Mouse (Mus musculus) c-Kit-positive CD71-negative TER-119-negative erythroid progenitor cells, embryonic 14.5 days (primary cell): ENCODE data around the gene Tmod2.
"Not testable (repeated sequence)": the region's sequence is repeated elsewhere in the genome, so short reads cannot be mapped to it uniquely, and the experiment has no call there.

Experiments used
- DNase-seq: peaks from one replicate; pipeline ENCODE4 v3.0.0-alpha.2; 2013; ENCODE audit warnings: low read depth

Gene Tmod2

DNA sequence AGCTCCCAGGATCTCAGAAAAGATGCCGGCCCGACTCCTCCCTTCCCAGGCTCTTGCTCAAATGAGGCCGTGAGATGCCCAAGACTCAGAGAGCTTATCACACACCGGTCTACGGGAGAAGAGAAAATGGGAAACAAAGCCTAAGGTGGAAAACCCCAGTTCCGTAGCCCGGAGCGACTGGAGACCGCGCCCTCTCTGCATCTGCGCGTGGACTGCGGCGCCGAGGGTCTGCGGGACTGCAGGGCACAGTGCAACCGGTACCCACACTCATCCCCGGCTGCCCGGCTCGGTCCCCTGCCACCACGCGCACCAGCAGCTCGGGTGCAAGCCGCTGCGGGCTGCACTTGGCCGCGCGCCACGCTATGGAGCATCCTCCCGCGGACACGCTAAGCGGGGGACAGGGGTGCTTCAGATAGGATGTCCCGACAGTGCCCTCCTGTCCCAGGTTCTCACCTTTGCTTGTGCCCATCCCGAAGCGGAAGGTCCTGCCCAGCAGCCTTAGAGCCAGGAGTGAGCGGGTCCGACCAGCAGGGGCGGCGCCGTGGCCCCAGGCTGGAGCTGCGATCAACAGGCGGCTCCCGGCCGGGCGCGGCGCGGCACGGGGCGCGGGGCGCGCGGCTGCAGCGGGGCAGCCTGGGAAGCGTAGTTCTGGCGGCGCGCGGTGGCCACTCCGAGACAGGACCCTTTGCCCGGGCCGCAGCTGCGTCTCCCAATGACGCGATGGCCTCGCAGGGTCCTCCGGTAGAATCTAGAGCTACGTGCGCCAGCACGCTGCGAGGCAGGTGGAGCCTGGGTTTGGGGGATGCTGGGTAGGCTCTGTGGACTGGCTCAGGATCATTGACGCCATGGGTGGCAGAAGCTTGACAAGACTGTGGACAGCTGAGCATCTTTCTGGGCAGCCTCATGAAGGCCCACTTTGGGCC, at the start of gene Tmod2:
Gene Tmod2, minus strand, starts transcription at position 755 of the 923 bp plus-strand sequence.
- no peak for DNase-seq

DNA sequence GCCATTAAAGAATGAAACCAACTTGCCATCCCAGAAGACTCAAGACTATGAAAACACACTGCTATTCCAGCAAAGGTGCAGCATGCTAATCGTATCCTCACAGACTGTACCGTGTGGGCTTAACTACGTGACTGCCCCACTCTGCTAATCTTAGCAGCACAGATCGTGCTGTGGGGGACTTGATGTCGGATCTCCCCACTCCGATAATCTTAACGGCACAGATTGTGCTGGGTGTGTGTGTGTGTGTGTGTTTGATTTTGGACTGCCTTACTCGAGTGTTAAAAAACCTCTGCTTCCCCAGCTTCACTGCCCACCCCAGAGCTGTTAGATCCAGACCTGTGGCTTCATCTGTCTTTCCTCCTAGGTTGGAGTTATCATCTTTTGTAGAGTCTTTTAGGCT, 49.8 kb upstream of the Tmod2 start:
- DNase-seq = no peak

DNA sequence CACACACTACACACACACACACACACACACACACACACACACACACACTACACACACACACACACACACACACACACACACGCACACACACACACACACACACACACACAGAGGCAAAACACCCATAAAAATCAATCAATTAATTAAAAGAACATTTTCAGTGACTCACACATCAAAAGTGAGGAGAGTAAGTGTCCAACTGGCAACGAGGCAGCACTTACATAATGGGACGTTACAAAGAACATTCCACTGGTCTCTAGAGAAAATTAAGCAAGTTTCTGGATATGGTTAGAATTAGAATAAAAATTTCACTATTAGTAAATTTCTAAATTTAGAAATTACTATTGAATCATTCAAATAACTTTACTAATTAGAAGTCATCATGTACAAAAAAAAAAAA, 45.3 kb upstream of the Tmod2 start:
- DNase-seq = not testable (repeated sequence)

DNA sequence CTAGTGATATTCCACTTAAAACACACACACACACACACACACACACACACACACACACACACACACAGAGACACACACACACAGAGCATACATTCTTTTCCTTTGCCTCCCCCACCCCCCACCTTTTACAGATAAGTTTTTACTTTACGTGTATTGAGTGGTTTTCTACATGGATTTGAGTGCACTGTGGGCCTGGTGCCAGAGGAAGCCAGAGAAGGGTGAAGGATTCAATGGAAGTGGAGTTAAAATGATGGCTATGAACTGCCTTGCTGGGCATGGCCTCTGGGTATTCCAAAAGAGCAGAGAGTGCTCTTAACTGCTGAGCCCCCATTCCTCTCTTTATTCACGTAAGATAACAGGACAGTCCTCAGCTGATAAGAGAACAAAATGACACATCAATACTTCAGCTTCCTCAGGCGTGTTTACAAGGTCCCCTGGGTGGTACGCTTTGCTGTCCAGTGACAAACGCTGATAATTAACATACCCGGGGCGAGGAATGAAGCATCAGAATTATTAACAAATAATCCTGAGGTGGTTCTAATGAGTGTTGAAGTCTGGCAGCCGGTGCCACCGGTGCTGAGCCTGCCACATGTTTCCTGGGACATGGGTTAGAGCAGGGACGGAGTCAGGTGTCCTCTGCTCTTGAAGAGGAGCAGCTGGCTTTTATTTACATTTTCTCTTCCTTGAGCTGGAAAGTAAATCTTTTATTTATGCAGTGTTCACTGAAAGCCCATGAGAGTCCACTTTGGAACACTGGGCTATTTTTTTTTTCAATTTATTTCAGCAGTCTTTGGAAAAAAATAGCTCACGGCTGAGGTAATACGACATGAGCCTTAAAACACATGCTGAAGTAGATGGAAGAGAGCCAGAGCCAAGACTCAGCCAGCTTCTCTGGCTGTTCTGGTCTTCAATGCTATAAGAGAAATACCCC, 43.1 kb upstream of the Tmod2 start:
- no peak for DNase-seq

DNA sequence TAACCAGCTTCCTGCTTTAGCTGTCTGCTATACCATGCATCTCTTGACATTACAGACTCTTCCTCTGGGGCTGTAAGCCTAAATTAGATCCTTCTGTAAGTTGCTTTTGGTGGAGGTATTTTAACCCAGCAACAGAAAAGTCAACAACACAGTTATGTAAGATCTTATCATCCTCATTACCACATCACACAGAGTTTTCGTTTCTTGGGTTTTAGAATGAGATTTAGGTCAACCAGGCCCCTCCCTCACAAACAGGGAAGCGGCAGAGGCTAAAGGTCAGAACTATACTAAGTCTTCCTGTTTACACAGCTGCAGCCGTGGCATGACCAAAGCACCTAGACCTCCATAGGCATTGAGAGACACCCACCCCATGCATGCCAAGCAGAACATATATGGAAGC, 34.3 kb upstream of the Tmod2 start:
- no peak for DNase-seq

DNA sequence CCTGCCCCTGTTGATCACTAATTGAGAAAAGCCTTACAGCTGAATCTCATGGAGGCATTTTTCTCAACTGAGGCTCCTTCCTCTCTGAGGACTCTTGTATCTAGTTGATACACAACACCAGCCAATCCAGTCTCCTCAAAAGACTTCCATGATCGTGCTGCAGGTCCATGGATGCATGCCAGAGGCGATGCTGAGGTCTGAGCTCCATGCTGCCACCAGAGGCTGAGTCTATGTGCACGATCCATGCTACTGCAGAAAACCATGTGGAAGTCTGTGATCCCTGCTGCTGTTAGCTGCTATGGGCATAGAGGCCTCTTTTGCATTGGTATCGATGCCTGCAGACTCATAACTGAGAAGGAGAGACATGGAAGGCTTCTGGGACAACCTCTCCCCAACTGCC, 23.1 kb upstream of the Tmod2 start:
- no peak for DNase-seq

DNA sequence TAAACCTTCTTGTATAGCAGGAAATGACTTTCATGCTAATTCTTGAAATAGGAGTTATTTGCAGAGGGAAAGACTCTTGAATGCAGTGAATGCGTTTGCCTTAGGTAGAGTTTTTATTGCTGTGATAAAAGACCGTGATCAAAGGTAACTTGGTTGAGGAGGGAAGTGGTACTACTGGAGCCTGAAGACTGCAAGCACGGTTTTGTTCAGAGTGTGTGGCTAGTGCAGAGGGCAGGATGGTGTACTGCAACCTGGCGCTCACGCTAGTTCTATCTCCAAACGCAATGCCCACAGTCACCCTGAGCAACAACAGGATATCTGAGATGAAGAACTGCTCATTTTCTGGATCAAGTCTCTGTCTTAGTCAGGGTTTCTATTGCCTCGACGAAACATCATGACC, 22.5 kb upstream of the Tmod2 start:
- DNase-seq = no peak

DNA sequence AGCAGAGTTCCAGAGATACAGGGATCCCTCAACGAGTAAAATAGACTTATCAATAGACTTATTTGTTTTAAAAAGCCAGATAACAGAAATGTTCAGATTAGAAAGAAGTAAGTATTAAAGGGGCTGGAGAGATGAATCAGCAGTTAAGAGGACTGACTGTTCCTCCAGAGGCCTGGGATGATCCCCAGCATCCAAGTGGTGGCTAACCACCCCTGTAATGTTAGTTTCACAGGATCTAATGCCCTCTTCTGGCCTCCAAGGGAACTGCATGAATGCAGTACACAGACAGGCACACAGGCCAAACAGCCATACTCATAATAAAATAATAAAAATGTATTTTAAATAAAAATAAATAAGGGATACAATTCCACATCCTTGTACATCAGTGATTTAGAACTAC, 21.8 kb upstream of the Tmod2 start:
- no peak for DNase-seq

DNA sequence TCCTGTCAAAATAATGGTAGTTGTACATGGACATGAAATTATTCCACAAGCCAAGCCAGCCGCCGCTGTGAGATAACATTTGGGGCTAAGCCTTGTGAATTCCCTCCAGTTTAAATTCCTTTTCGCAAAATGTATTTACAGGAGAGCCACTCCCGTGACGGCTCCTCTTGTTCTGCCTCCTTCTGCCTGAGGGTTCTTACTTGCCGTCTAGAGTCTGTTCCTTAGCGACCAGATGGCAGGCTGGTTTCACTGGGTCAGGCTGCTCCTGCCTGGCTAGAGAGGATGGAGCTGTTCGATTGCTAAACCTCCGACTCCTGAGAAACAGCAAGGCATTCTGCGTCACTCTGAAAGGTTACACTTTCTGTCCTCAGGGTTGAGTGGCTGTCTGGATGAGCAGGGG, 21.0 kb upstream of the Tmod2 start:
- no peak for DNase-seq

DNA sequence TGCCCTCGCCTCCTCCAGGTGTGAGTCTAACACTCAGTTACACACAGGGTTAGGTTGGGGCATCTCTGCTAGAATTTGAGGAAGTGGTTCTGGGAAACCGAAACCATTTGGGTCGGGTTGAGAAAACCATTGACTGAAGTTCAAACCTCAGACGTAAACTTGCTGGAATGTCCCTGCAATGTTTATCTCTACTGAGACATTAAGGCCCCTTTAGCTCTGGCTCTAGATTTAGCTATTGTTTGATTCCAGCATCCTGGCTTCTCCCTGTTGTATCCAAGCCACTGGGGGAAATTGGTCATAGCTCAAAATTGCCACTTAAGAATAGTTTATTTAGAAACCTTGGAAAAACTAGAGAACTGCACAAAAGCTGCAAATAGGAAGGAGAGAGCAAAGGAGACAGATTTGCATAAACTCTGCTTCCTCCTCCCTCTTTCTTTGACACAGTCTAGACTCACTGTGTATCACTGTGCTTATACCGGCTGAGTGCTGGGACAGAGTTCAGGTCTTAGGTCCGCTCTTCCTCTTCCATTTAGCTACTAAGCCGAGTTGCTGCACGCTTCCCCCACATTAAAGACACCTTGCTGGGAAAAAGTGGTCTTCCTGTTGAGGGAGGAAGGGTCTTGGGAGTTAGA, 19.8 kb upstream of the Tmod2 start:
- no peak for DNase-seq

DNA sequence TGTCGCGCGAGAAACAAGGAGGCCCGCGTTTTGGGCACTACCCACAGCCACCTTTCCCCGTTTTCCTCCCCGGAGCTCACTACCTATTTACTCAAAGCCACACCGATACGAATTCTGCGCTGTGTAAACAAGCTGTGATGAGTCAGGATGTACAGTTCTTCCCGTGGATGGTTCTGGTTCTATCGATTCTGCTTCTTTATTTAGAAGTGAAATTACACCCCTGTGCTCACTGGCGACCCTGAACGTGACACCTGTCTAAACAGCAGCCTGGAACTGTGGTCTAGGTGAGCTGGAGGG, 15.1 kb upstream of the Tmod2 start:
- DNase-seq = no peak

DNA sequence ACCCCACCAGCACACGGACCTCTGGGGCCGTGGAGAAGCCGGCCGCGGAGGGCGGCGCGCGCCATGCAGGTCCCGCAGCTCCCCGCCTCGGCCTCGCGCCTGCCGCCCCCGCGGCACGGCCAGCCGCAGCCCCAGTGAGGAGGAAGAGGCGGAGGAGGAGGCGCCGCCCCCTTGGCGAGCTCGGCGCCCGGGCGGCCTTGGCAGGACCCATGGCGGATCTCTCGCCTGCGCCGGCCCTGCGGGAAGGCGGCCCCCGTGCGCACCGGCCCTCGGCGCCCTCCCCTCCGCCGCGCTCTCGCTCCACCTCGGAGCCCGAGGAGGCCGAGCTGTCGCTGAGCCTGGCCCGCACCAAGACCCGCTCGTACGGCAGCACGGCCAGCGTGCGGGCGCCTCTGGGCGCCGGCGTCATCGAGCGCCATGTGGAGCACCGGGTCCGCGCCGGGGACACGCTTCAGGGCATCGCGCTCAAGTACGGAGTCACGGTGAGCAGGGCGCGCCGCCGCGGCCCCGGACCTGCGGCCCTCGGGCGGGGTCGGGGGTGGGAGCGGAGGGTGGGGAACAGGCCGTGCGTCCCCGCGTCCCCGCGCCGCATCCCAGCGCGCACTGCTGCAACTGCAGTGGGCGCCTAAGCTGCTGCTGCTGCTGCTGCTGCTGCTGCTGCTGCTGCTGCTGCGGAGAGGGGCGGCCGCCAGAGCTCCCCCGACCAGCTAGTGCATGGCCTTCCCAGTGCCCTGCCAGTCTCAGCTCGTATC, 14.6 kb upstream of the Tmod2 start, which contains the start of gene Lysmd2:
Gene Lysmd2, plus strand, starts transcription at position 186 of the 752 bp plus-strand sequence.
- DNase-seq = peak; percentile 25

DNA sequence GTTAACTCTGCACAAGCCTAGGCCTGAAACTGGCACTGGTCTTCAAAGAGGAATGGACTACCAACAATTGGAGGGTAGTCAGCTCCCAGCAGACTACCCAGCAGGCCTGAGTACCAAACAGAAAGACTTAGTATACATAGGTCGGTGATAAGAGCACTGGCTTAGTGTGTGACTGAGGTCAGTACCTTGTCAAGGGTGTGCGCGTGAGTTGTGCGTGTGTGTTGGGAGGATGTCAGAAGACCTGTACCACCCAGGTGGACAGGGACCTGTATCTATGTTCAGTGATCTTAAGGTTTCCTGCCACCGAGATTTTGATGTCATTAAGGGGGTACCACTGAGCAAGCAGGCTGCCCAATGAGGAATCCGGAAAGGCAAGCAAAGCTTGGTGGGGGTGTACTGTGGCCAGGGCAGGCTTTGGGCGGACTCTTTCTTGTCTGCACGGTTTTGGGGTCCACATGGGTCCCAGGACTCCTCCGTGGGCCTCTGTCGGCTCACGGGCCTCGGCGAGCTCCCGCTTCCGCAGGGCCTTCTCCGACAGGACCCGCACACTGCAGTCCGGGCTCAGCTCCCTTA, 13.9 kb upstream of the Tmod2 start:
- DNase-seq = no peak

DNA sequence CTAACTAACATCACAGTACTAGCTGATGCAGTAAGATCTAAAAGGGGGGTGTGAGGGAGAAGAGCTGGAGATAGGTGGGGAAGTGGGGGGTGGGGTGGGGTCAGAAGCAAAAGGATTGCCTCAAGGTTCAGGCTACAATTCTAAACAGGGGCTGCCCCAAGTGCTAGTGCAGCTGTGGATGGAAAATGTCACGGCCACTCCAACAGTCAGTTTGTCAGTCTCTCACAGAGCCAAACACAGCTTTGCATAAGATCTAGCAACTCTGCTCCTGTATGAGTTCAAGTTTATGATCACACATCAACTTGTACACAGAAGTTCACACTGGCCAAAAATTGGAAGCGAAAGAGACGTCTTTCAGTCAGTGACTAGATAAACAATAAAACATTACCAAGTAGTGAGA, 10.3 kb upstream of the Tmod2 start:
- no peak for DNase-seq

DNA sequence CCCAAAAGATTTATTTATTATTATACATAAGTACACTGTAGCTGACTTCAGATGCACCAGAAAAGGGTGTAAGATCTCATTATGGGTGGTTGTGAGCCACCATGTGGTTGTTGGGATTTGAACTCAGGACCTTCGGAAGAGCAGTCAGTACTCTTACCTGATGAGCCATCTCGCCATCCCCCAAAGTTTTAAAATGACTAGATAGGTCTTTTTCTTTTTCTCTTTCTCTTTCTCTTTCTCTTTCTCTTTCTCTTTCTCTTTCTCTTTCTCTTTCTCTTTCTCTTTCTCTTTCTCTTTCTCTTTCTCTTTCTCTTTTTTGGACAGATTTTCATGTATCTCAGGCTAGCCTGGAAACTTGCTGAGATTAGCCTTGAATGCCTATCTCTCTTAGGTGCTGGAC, 8.6 kb upstream of the Tmod2 start:
- not testable (repeated sequence) for DNase-seq

DNA sequence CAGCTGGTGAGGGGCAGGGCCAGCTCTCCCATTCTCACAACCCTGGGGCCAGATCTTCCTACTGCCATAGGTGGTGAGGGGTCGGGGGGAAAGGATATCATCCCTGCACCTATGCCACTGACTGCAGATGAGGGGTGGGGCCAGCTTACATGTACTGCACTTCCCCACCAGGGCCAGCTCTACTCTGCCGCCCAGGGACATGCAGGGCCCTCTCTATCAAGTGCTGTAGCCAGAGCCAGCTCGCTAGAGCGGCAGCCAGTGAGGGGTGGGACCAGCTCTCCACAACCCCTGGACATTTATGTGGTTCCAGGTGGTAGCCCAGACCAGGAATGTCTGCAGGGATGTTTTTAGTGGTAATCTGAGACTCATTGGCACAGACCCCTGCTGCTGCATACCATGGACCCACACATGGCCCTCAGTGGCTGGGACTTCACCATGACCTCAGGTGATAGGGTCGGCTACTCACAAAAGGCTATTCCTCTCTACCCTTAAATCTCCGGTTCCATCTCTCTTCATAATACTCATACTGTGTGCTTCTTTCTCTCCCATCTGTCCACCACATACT, 7.8 kb upstream of the Tmod2 start:
- DNase-seq = no peak

DNA sequence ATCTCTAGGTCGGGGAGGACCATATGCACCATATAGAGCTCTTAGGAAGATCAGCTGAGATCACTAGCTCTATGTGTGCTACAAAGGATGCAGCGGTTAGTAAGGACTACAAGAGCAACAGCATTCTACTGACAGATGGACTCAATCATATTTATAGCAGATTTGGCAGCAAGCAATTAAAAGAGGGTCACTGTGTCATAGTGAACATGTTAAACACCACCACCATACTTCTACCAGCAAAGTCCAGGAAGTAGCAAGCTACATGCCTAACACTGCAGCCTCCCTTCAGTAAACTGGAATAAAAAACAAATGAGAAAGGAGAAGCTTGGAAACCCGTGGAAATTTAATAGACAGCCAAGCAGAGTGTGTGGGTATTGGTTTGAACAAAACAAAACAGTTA, 5.4 kb upstream of the Tmod2 start:
- DNase-seq = no peak

DNA sequence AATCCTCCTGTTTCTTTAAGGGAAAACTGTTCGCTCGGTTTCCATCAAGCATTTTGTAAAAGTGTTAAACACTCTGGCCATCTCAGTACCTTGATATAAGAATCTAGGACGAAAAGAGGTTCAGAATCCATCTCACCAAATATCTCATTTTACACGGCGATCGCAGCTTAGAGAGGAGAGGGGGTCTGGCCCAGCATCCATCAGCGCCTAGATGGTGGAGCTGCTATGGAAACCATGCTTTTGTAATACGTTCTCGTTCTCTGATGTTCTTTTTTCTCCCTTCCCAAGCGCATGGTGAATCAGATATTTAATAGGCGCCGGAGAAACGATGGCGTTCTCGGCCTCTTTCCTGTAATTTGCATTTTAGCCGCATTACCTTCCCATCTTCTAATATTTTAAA, 1.2 kb downstream of the Tmod2 start:
- no peak for DNase-seq

DNA sequence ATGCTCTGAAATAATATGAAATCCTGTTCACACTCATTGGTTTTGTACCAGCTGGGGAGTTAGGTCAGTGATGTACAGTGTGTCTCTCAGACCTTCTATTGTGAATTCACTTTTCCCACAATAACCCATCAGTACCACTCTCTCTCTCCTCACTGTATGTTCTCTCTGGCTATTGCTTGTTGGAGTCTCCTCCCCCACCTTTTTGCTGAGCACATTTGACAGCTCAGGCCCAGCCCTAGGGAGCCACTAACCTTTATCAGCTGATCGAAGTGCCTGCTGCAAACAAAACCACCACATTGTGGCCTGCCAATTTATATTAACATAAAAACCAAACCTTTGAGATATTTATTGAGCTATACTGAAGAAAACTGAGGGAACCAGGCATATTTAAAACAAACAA, 1.6 kb downstream of the Tmod2 start:
- no peak for DNase-seq

DNA sequence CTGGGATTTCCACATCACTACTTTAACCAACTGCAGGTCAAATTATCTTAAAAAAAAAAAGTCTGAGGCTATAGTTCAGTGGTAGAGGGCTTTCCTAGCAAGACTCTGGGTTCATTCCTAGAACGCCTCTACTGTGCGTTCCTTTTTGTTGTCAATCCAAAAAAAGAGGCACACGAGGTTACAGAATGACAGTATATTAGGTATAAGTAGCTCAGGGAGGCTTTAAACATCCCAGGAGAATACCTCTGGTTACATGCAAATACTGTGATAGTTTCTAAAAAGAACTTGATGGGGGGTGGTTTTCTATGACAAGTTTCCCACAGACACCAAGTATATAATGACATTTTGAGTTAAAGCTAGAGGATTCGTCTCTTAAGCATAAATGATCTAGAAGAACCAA, 3.6 kb downstream of the Tmod2 start:
- no peak for DNase-seq

DNA sequence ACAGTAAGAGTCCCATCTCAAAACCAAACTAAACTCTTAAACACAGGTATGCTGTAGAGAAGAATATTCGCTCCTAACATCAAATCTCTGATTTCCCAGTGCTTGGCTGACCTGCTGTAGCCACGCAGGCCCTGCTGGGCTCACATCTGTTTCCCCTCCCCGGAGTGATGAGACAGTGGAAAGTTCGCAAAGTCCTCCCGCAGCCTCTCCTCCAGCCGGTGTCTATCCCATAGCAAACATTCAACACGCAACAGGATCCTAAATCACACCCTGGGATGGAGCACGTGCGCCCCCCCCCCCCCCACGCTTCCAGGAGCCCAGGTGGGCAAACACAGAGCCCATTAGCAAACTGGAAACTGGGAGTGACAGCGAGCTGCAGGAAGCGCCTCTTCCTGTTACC, 9.6 kb downstream of the Tmod2 start:
- no peak for DNase-seq
